Mouse (Mus musculus) bone marrow, adult 2 months (tissue): ENCODE measurements around the gene Gjb2. TPM values are rescaled to one million over a fixed set of nuclear protein-coding genes. Genes with fewer than 3 reads are reported as not detected.

Source experiments
- H3K27ac ChIP-seq: fragments of 200-500 bp; 2 replicates; pipeline ENCODE4 v1.5.1; 2012; ENCODE audit warnings: low read depth, mild to moderate bottlenecking, control low read depth, inconsistent platforms, low read length; ENCODE audit not compliant: control insufficient read depth, poor library complexity, insufficient read depth
- H3K4me1 ChIP-seq: fragments of 200-500 bp; 2 replicates; pipeline ENCODE4 v1.6.1; 2011; ENCODE audit warnings: low read length; ENCODE audit not compliant: control insufficient read depth, insufficient read depth
- H3K4me3 ChIP-seq: fragments of 200-500 bp; replicated peaks from 2 replicates; pipeline ENCODE3; 2011; ENCODE audit warnings: mild to moderate bottlenecking, low read depth, low read length, control low read depth; ENCODE audit not compliant: control insufficient read depth
- CTCF ChIP-seq: fragments of 200-500 bp; IDR thresholded peaks from 2 replicates; pipeline ENCODE4 v1.5.1; 2011; ENCODE audit warnings: low read length, control low read depth; ENCODE audit not compliant: control insufficient read depth, insufficient read depth
- POLR2A ChIP-seq: fragments of 200-500 bp; IDR thresholded peaks from 2 replicates; pipeline ENCODE4 v1.6.1; 2011; ENCODE audit warnings: low read depth, mild to moderate bottlenecking, control low read depth, low read length, borderline replicate concordance; ENCODE audit not compliant: control insufficient read depth
- whole genome bisulfite sequencing: fragments of 180-500 bp; shearing (Covaris S2); methylation state at CpG from one replicate; pipeline ENCODE4 v1.1.7; 2018; 5-methylcytosine and 5-hydroxymethylcytosine counted together
- polyA plus RNA-seq: library from polyadenylated mRNA; stranded (reverse); fragments of >200 nt; gene quantifications from 2 replicates; pipeline ENCODE4 v1.2.4, GENCODE M21; 2011; ENCODE audit warnings: low replicate concordance; ENCODE audit not compliant: missing spikeins, insufficient read depth, insufficient read length

Gjb2 gene
- polyA plus RNA-seq, 1 experiment, result 1.0 TPM

GRCm38 (mm10) chr14:57057204-57057562 lies 47.3 kb downstream of the Gjb2 start:
- WGBS, result 11% methylated on average over 19 of the region's 19 CpGs
- no peak overlapping the region for H3K4me3 ChIP-seq
- H3K27ac ChIP-seq, result no peak overlapping the region

GRCm38 (mm10) chr14:57052713-57053112 lies 51.8 kb downstream of the Gjb2 start:
- Histone ChIP-seq H3K4me1 (no peaks in the 10 kb centered on the region), H3K27ac (no peak overlapping the region), H3K4me3 (no peak overlapping the region)
- no peak for TF ChIP-seq POLR2A
- 63% methylated on average over 6 of the region's 6 CpGs for WGBS

More at GRCm38 (mm10) chr14:57057204-57057562, 47.3 kb downstream of the Gjb2 start:
- TF ChIP-seq POLR2A, result no peak
- no peak for TF ChIP-seq CTCF
- H3K4me1 ChIP-seq, result no peaks in the 10 kb centered on the region

Other genes starting within 250 kb of the Gjb2 start
- 10.1 and 15.5 TPM in 2 replicates for gene Zmym2, start 218.0 kb downstream of the Gjb2 start, polyA plus RNA-seq
- not detected in 2 replicates for gene Gja3, start 46.6 kb downstream of the Gjb2 start, polyA plus RNA-seq
- not detected in 2 replicates for gene Gm4491, start 11.2 kb upstream of the Gjb2 start, polyA plus RNA-seq
- gene Gjb6, start 28.9 kb upstream of the Gjb2 start, polyA plus RNA-seq, result not detected in 2 replicates